Mouse (Mus musculus) adrenal gland, adult 10 weeks (tissue): ENCODE measurements around the gene Herc6. TPM values are rescaled to one million over a fixed set of nuclear protein-coding genes. Genes with fewer than 3 reads are reported as not detected.

Experiments
- polyA plus RNA-seq: library from polyadenylated mRNA; stranded (reverse); fragments of 350-450 nt; fragmentation: Illumina TruSeq; extraction: RNeasy Lipid Tissue Mini Kit (QIAGEN cat#74804); gene quantifications from one replicate; pipeline ENCODE4 v1.2.3, GENCODE M21; 2014; ENCODE audit warnings: low read depth, low replicate concordance

The Herc6 gene
- 65.7 TPM for polyA plus RNA-seq

DNA sequence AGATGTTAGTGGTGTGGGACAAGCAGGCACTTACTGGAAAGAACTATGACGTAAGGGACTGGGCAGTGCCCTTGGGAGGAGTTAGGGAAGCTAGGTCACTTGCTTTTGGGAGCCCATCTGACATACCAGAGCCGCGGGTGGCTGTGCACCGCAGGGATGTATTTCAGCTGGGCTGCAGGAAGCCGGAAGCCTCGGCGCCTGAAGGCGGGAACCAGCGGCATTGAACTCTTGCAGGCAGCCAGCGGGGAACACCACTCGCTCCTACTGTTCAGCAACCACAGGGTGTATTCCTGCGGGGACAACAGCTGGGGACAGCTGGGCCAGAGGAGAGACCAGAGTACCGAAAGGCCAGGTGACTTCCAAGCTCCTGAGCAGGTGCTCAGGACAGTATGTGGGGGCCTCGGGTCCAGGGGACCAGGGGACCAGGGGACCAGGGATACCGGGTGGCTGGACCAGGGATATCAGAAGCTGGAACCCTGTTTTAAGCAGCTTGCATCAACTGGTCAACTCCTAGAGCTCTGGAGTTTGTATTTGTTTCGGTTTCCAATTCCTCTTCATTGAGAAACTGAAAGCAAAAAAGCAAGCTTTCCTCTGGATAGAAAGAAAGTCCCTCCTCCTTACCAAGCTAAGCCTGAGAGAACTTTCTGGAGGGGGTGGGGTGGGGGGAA lies at the start of gene Herc6:
TSS of gene Herc6 (plus strand) at position 120 of the 668 bp plus-strand sequence.

DNA sequence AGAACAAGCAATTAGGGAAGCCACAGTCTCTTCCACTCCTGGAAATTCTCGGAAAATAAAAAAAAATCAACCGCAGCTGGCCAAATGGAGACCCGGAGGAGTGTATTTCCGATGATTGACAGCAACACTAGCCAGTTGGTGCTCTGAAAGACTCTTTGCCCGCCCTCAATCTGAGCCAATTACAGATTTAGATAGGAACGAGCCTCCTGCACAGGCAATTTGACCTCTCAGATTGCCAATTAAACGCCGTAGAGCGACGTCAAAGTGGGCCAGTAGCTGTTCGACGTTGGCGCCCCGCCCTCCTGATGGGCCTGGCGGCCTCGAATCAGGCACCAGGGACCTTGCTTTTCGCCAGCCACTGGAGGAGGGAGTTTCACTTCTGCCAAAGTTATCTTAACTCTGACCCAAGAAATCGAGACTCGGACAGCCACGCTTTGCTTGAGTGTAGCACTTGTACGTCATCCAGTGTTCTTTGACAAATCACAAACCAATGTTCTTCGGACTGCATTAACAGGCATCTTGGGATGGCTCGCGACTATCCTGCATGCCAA lies 45.3 kb upstream of the Herc6 start, which contains the start of gene Ppm1k:
TSS of gene Ppm1k (minus strand) at position 83 of the 551 bp plus-strand sequence.

DNA sequence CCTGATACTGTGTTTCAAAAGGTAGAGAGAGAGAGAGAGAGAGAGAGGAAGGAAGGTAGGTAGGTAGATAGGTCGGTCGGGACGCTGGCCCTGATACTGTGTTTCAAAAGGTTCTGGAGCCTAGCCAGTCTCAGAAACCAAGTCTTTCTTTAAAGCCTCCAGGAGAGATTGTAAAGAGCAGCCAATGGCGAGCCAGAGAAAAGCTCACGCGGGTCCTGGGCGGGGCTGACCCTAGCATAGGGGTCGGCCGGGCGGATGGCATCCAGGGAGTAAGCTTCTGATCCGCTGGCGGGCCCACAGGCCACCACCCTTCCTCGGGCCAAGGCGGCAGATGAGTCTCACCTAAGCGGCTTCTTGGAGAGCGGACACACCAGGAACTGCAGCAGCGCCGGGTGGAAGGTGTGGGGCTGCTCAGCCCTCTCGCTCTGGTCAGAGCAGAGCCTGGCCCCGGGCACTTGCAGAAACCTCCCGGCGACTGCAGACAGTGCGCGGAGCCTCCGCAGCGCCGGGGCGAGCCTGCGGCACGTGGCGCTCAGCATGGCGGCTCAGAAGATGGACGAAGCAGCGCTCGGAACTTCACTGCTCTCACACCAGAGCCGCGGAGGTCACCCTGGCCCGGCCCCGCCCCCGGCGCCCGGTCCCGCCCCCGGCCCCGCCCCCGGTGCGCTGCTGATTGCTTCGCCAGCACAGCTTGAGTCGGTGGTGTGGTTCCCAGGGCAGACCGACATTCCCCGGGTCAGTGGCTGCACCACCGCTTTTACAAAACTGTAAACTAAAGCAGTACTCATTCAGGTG lies 110.9 kb downstream of the Herc6 start, which contains the start of gene Pyurf:
TSS of gene Pyurf (minus strand) at position 612 of the 795 bp plus-strand sequence.

DNA sequence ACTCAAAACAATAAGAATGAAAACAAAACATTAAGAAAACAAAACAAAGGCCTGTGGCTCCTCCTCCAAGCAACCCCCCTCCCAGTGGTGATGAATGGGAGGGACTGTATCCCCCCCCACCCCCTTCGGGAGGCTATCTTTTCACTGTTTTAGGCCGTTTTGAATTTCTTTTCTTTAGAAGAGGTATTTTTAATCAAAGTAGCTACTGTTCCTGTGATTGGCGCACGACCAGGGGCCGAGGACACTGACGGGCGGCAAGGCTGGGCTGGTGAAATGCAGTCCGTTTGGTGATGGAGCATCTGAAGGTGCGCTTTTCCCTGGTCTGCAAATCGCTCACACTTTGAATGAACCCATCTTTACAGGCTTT lies 121.6 kb downstream of the Herc6 start, which contains the start of gene Lancl2:
TSS of gene Lancl2 (plus strand) at position 165 of the 367 bp plus-strand sequence.

Other genes starting within 250 kb of the Herc6 start
- not detected for gene Vmn1r17, start 217.3 kb upstream of the Herc6 start, polyA plus RNA-seq
- gene Vmn1r18, start 185.2 kb upstream of the Herc6 start, polyA plus RNA-seq: not detected
- not detected for gene Vmn1r19, start 177.2 kb upstream of the Herc6 start, polyA plus RNA-seq
- not detected for gene Vmn1r20, start 152.1 kb upstream of the Herc6 start, polyA plus RNA-seq
- 82.1 TPM for gene Ppm1k, start 45.5 kb upstream of the Herc6 start, polyA plus RNA-seq
- gene Pyurf, start 111.1 kb downstream of the Herc6 start, polyA plus RNA-seq: 31.9 TPM
- 26.7 TPM for gene Lancl2, start 121.5 kb downstream of the Herc6 start, polyA plus RNA-seq
- 33.6 TPM for gene Vopp1, start 244.2 kb downstream of the Herc6 start, polyA plus RNA-seq